Mouse (Mus musculus): ENCODE data around the gene Ptpn5.
A peak's percentile ranks its signal among the peaks of the same experiment; 100 is the strongest.

Ptpn5 gene

DNA sequence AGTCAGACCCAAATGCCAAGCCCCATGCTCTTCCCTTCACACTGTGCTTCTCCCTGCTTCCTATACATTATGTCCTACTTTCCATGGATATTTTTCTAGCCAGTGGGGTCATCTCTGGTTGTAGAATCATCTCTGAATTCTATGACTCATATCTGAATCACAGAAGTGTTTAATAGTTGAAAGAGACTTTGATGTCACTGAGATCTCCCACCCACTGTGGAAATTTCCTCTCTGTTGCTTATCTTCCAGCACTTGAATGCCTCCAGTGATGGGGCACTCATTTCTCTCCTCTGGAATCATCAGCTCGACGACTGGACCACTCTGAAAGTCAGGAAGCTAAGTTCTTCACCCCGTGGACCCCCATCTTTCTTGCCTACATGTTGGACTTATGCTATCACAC is 22.4 kb downstream of the Ptpn5 start:
- DNase-seq (ENCODE audit: low spot score) = no peak

GRCm38 (mm10) chr7:47110511-47110910 is 23.0 kb downstream of the Ptpn5 start:
- DNase-seq (ENCODE audit: low spot score) = no peak

GRCm38 (mm10) chr7:47108779-47109189 is 24.7 kb downstream of the Ptpn5 start:
- no peak for DNase-seq (ENCODE audit: low spot score)

DNA sequence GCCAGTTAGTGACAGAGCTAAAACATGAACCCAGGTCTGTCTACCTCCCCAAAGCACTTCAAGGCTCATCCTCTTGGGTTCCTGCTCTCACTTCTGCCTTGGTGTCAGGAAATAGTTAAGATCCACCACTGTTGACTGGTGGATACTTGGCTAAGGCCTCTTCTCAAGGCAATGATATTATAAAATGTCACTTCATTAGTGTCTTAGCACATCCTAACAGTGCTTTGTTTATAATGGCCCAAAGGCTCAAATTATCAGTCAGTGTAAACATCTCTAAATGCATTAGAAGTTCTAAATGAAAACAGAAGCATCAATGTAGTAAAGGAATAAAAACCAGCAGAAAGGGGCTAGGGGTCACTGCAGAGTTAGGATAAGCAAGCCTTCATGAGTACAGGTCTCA is 26.5 kb downstream of the Ptpn5 start:
- DNase-seq (ENCODE audit: low spot score) = no peak

GRCm38 (mm10) chr7:47103671-47104414 is 29.6 kb downstream of the Ptpn5 start:
- DNase-seq (ENCODE audit: low spot score) = no peak

DNA sequence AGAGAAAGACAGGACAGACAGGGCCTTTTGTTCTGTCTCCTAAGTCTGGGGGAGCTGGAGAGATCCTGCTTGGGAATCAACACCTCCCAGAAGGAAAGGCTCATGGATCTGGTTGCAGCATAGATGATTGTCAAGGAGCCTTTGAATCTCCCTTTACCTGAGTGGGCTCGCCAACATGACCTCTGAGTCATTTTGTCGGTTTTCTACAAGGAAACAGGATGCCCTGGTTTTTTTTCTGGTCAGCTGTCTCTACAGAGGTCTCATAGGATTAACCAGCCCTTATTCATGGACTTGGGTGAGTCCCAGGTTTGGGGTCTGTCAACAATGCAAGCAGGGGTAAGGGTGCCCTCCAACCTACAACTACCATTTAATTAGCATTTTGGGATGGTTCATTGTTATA is 30.5 kb downstream of the Ptpn5 start:
- DNase-seq (ENCODE audit: low spot score) = no peak

DNA sequence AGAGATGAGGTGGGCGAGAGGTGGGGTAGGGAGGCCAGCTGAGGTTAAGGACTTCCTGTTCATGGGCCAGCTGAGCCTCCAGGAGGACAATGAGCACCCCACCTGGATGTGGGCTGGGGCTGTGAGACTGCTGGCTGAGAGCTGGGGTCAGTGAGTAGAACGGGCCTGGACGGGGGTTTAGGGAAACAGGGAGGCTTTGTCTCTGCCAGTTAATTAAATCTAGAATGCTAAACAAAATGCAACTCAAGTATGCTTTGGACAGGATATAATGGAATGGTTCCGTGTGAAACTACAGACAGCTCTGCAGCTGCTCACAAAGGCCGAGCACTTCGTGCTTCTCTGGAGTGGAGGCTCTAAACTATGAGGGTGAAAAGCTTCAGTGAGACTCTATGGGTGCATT is 32.9 kb downstream of the Ptpn5 start:
- DNase-seq (ENCODE audit: low spot score) = no peak

GRCm38 (mm10) chr7:47099306-47099705 is 34.2 kb downstream of the Ptpn5 start:
- DNase-seq (ENCODE audit: low spot score) = no peak

- DNase-seq (ENCODE audit: low spot score) = no peak
These were observed 35.4 kb downstream of the Ptpn5 start for GRCm38 (mm10) chr7:47098044-47098443.

DNA sequence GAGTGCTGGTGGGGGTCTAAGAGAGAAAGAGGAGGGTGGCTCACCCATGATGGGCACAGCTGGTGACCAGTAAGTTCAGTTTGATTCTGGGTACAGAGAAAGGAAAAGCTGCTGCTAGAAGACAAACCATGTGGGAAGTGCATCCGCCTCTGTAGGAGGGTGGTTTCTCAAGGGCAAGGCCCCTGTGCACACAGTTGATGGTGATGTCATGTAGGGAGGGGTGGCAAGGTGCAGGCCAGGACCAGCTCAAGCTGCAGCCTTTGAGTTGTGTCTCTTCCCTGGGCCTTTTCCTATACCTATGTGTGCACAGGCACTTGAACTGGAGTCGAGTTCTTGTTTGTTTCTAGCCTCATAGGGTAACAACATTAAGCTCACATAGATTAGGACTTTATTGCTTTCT is 38.5 kb downstream of the Ptpn5 start:
- no peak for DNase-seq (ENCODE audit: low spot score)

GRCm38 (mm10) chr7:47093935-47094334 is 39.5 kb downstream of the Ptpn5 start:
- no peak for DNase-seq (ENCODE audit: low spot score)

GRCm38 (mm10) chr7:47085075-47085474 is 48.4 kb downstream of the Ptpn5 start:
- no peak for DNase-seq (ENCODE audit: low spot score)

DNA sequence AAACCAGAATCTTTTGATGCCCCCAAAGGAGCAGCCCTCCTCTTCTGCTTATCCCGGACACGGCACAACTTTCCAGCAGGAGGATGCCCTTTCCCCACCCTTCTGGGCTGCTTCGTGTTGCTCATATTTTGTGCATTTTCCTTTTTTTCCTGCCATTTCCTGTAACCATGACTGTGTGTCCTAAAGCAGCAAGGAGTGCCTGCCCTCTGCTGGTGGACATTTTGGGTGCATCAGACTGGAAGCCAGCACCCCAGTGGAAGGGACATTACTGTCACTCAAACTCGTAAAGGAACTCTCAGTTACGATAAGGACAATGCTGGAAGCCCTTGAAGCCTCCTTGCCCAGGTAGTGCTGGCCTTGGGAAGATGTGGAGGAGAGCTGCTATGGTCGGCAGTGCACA is 52.2 kb downstream of the Ptpn5 start:
- peak; percentile 88 for DNase-seq (ENCODE audit: low spot score)

DNA sequence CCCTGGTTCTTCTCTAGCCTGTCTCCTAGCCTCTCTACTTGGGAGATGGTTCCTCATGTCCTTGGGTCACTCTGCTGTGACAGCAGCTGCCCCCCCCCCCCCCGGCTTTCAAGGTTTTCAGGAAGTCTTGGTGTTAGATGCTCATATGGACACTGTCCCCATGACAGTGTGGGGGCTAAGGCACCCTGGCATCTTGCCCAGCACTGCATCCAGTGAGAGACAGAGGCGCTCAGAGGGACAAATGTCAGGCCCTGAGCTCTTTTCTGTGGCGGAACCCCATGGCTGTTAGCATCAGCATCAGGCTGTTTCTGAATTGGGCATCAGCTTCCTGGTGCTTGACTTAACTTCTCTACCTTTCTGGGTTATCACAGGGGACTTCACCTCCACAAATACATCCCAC is 52.6 kb downstream of the Ptpn5 start:
- DNase-seq (ENCODE audit: low spot score) = peak; percentile 62

- DNase-seq (ENCODE audit: low spot score) = peak; percentile 85
These were observed 56.0 kb downstream of the Ptpn5 start for GRCm38 (mm10) chr7:47077451-47077850.

- no peak for DNase-seq (ENCODE audit: low spot score)
These were observed 56.8 kb downstream of the Ptpn5 start for GRCm38 (mm10) chr7:47076729-47077128.

GRCm38 (mm10) chr7:47076193-47076592 is 57.3 kb downstream of the Ptpn5 start:
- no peak for DNase-seq (ENCODE audit: low spot score)

DNA sequence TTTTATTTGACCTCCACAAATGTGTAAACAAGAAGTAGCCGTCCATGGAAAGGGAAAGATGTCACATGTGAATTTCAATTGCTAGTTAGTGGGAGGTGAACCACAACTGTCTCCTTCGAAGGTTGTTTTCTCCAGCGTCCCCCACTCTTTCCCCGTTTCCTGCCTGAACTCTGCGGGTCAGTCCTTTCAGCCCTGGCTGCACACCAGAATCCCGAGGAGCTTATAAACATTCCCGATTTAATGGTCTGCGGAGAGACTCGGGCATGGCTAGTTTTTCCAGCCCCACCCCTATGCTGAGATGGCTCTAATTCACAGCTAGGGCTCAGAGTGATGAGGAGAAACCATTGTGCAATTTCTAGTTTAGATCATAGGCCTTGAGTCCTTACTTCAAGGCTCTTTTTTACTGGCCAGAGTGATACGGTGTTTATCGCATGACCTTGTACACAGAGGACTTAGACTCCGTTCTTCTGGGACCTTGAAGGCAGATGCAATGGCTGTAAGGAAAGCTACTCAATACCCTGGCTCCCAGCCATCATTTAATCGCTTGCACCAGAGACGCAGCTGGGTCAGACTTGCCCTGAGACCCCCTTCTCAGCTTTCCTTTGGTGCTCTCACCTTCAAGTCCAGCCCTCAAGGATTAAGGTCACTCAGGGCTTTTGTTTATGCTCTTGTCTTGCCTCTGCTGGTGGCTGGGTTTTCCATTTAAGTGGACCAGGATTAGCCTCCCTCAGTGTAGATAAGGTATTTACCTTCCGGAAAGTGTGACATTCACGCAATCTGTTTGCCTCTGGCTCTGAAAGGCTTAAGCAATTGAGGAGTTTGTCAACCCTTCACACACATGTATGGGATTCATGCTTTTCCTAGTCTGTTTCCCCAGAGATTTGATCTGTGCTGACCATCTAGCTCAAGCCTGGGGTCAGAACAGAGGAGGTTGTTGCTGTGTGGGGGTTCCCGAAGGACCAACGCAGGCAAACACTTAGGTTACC is 59.7 kb downstream of the Ptpn5 start:
- DNase-seq (ENCODE audit: low spot score) = no peak

GRCm38 (mm10) chr7:47072551-47072950 is 60.9 kb downstream of the Ptpn5 start:
- no peak for DNase-seq (ENCODE audit: low spot score)

- no peak for DNase-seq (ENCODE audit: low spot score)
These were observed 65.6 kb downstream of the Ptpn5 start for GRCm38 (mm10) chr7:47067879-47068278.

DNA sequence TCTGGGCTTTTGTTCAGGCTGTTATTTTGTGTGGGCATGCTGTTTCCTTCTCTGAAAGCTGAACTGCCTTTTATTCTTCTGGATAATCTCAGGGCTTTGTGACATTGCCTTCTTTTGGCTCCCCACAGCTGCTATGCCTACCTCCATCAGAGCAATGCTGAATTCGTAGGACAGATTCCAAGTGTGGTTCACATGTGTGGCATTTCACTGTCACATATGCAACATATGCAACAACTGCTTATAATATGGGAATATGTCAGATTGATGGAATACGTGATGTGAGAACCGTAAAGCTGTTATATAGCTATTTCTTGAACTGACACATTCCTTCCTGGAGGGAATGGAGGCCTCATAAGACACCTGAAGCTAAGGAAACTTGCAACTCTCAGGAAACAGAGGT is 66.5 kb downstream of the Ptpn5 start:
- DNase-seq (ENCODE audit: low spot score) = no peak

DNA sequence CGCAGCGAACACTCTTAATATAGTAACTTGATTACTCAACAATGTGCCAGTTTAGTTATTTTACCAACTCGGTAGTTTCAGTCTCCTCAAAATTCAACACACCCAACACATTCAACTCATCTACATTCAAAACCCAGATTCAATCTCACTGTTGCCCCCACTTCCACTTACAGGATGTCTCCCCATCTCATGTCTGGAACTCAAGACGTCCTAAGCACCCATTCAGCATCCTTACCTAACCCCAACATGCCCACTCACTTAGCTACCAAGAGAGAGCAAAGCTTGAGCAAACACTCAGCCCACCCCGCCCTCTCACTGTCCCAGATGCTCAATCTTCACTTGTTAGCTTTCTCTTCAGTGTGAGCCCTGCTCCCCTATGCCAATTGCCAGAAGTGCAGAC is 71.9 kb downstream of the Ptpn5 start:
- no peak for DNase-seq (ENCODE audit: low spot score)

- no peak for DNase-seq (ENCODE audit: low spot score)
These were observed 74.1 kb downstream of the Ptpn5 start for GRCm38 (mm10) chr7:47059339-47059738.
